ENCODE assay signal across 9 mouse cellular contexts in genomic region chr5:34210279-34210678, GRCm38 (mm10). TPM values are rescaled to one million over a fixed set of nuclear protein-coding genes. Genes with fewer than 3 reads are reported as not detected.
DNase-seq lines count a peak whose midpoint lies in the region; ATAC-seq and TF ChIP-seq lines count a peak whose summit lies in the region.
"Had no signal": no experiment of that assay in that cellular context is flagged by ENCODE, and none has a peak within 500 bp of the region (broad histone marks: within the 10 kb centered on the region; RNA-seq: fewer than 3 reads in every experiment).

No protein-coding gene starts in this region.

- POLR2A ChIA-PET in Patski (lab: Charles Lee), result interaction anchor here (0.7 to 1.0 kb wide), 2 partner anchors 15 to 20 kb away, joined by 3 to 5 read pairs; no protein-coding TSS in a partner anchor

- H3K4me3 ChIP-seq in forebrain, embryonic 14.5 days (ENCODE audit: low read depth, low read length), result no peak overlapping the region
- no peak overlapping the region for H3K4me3 ChIP-seq in hindbrain, embryonic 13.5 days

- TF ChIP-seq CTCF in Patski (IDR thresholded peaks at IDR 0.05), result no peak

- CTCF ChIA-PET in Patski (lab: Charles Lee), result interaction anchor here (0.6 to 2.3 kb wide), 13 partner anchors 9 to 110 kb away, joined by 3 to 12 read pairs (median 5); no protein-coding TSS in a partner anchor

- in situ Hi-C loops in Patski (cut with MboI; ENCODE audit: low pct_unique_long_range_greater_than_20kb), result loop anchor here (5.0 kb wide), 1 partner anchor 1028 kb away; no protein-coding TSS in a partner anchor

- DNase-seq in Patski (ENCODE audit: low read depth, low spot score), result peak; percentile 28
- peak; percentile 76 for DNase-seq in cerebellum, adult 11-12 months
- DNase-seq in forebrain, embryonic 14.5 days (ENCODE audit: low spot score), result peak; percentile 90
- DNase-seq in layer of hippocampus, postnatal 14 days (ENCODE audit: low spot score in 2 of 2), result peak; percentile 64 to 83
- DNase-seq in lung, postnatal 36 days, result peak; percentile 87
- peak; percentile 71 to 77 for DNase-seq in right cerebral cortex, postnatal 10 days (ENCODE audit: low spot score in 2 of 2)
- peak; percentile 66 to 78 for DNase-seq in urinary bladder, postnatal 4 days (ENCODE audit: low spot score in 2 of 2)

- 0% methylated on average over 1 of the region's 1 CpGs for WGBS in forebrain, embryonic 14.5 days
- WGBS in hindbrain, embryonic 13.5 days, result 3% methylated on average over 1 of the region's 1 CpGs

- H3K9me3 ChIP-seq in forebrain, embryonic 14.5 days (replicated peaks; ENCODE audit: control insufficient read depth, low read length), result no peaks in the 10 kb centered on the region
- H3K9me3 ChIP-seq in hindbrain, embryonic 13.5 days, result no peaks in the 10 kb centered on the region

- no peaks in the 10 kb centered on the region for H3K4me1 ChIP-seq in forebrain, embryonic 14.5 days (ENCODE audit: control insufficient read depth, insufficient read depth, low read length)
- no peaks in the 10 kb centered on the region for H3K4me1 ChIP-seq in hindbrain, embryonic 13.5 days (replicated peaks)

- H3K36me3 ChIP-seq in forebrain, embryonic 14.5 days (ENCODE audit: control insufficient read depth, insufficient read depth, low read length), result no peaks in the 10 kb centered on the region
- no peaks in the 10 kb centered on the region for H3K36me3 ChIP-seq in hindbrain, embryonic 13.5 days

- H3K27me3 ChIP-seq in Patski, result no peaks in the 10 kb centered on the region
- no peaks in the 10 kb centered on the region for H3K27me3 ChIP-seq in forebrain, embryonic 14.5 days (replicated peaks; ENCODE audit: control insufficient read depth, insufficient read depth, low read length)
- H3K27me3 ChIP-seq in hindbrain, embryonic 13.5 days, result no peaks in the 10 kb centered on the region

- H3K4me2 ChIP-seq in forebrain, embryonic 14.5 days (ENCODE audit: low read length), result no peak overlapping the region
- no peak overlapping the region for H3K4me2 ChIP-seq in hindbrain, embryonic 13.5 days

- ATAC-seq in Patski, result peak; percentile 55
- peak; percentile 69 for ATAC-seq in forebrain, embryonic 14.5 days
- ATAC-seq in hindbrain, embryonic 13.5 days (ENCODE audit: low FRiP score), result peak; percentile 61; the same call in 1 of the 2 replicates

- H3K9ac ChIP-seq in forebrain, embryonic 14.5 days (ENCODE audit: low read length), result no peak overlapping the region
- no peak overlapping the region for H3K9ac ChIP-seq in hindbrain, embryonic 13.5 days

- H3K27ac ChIP-seq in forebrain, embryonic 14.5 days (ENCODE audit: low read depth, low read length), result no peak overlapping the region
- H3K27ac ChIP-seq in hindbrain, embryonic 13.5 days, result no peak overlapping the region
- H3K27ac ChIP-seq: macrophage had no signal

RNA-seq across cellular contexts. Expression of gene Mxd4, which starts 22.8 kb away (rescaled TPM):
- 60.1 TPM for polyA plus RNA-seq in Patski (2021)
- 25.7 and 29.9 TPM in 2 replicates for polyA plus RNA-seq in forebrain, embryonic 14.5 days (2014; fragmentation: Nextera tagmentation; extraction: Ambion mirVana)
- polyA plus RNA-seq in hindbrain, embryonic 13.5 days (2015; fragmentation: Nextera tagmentation; extraction: Ambion mirVana), result 33.5 and 33.6 TPM in 2 replicates
- total RNA-seq in layer of hippocampus, postnatal 14 days (2021), result 10 to 100 TPM; 79.2 to 89.4 TPM

RNA-seq across cellular contexts. Expression of gene Haus3, which starts 41.0 kb away (rescaled TPM):
- 16.7 TPM for polyA plus RNA-seq in Patski (2021)
- 19.2 and 23.1 TPM in 2 replicates for polyA plus RNA-seq in forebrain, embryonic 14.5 days (2014; fragmentation: Nextera tagmentation; extraction: Ambion mirVana)
- polyA plus RNA-seq in hindbrain, embryonic 13.5 days (2015; fragmentation: Nextera tagmentation; extraction: Ambion mirVana), result 19.0 and 19.7 TPM in 2 replicates
- 1 to 10 TPM; 5.8 to 7.5 TPM for total RNA-seq in layer of hippocampus, postnatal 14 days (2021)

RNA-seq across cellular contexts. Expression of gene Poln, which starts 41.0 kb away (rescaled TPM):
- polyA plus RNA-seq in Patski (2021), result 0.53 TPM
- 0.49 and 0.89 TPM in 2 replicates for polyA plus RNA-seq in forebrain, embryonic 14.5 days (2014; fragmentation: Nextera tagmentation; extraction: Ambion mirVana)
- 0.14 and 0.28 TPM in 2 replicates for polyA plus RNA-seq in hindbrain, embryonic 13.5 days (2015; fragmentation: Nextera tagmentation; extraction: Ambion mirVana)
- total RNA-seq in layer of hippocampus, postnatal 14 days (2021), result under 1 TPM; 0.67 to 0.81 TPM
- polyA plus RNA-seq: macrophage had no signal

Comparison
In these comparisons a context has a peak if more than half of its experiments do, and no peak if none do; other contexts are left out.
1. DNase-seq: peak in every context shown above with its lines; median percentile 90 in forebrain, embryonic 14.5 days; 87 in lung, postnatal 36 days; 76 in cerebellum, adult 11-12 months; 74 in right cerebral cortex, postnatal 10 days; 74 in layer of hippocampus, postnatal 14 days; 72 in urinary bladder, postnatal 4 days; 28 in Patski.